Mouse (Mus musculus): Measurements from ENCODE around the gene Ppp1r15a.

The Ppp1r15a gene

GRCm38 (mm10) chr7:45520605-45521004 is 5.5 kb downstream of the Ppp1r15a start:
- in situ Hi-C loops (cut with MboI, MseI): loop anchor here in 1 of 2 experiments (10.0 kb wide), 1 partner anchor 666 kb away; the partner anchor contains the start of gene Pnkp

GRCm38 (mm10) chr7:45519345-45520120 is 6.5 kb downstream of the Ppp1r15a start:
- in situ Hi-C loops (cut with MboI, MseI): loop anchor here (5.0 to 10.0 kb wide), 2 partner anchors 665 to 1328 kb away; partner anchors contain the start of gene Pnkp (in 1 of the 2)

- in situ Hi-C loops (cut with MboI, MseI): loop anchor here in 1 of 2 experiments (5.0 kb wide), 1 partner anchor 1329 kb away; no protein-coding TSS in a partner anchor
These were observed 7.5 kb downstream of the Ppp1r15a start for GRCm38 (mm10) chr7:45518618-45519017.

- in situ Hi-C loops (cut with MboI, MseI): loop anchor here in 1 of 2 experiments (5.0 kb wide), 1 partner anchor 1330 kb away; no protein-coding TSS in a partner anchor
These were observed 9.2 kb downstream of the Ppp1r15a start for GRCm38 (mm10) chr7:45516846-45517245.

GRCm38 (mm10) chr7:45515436-45515835 is 10.6 kb downstream of the Ppp1r15a start:
- in situ Hi-C loops (cut with MboI, MseI): loop anchor here in 1 of 2 experiments (5.0 kb wide), 1 partner anchor 1332 kb away; no protein-coding TSS in a partner anchor

GRCm38 (mm10) chr7:45514411-45514810 is 11.7 kb downstream of the Ppp1r15a start:
- in situ Hi-C loops (cut with MboI, MseI): no loop called here

- in situ Hi-C loops (cut with MboI, MseI): no loop called here
These were observed 15.9 kb downstream of the Ppp1r15a start, which contains the start of gene Nucb1 for GRCm38 (mm10) chr7:45509912-45510787. Gene Nucb1 (minus strand): TSS chr7:45510406.

- in situ Hi-C loops (cut with MboI, MseI): no loop called here
These were observed 16.7 kb downstream of the Ppp1r15a start for GRCm38 (mm10) chr7:45509181-45509882.

GRCm38 (mm10) chr7:45508561-45508960 is 17.5 kb downstream of the Ppp1r15a start:
- in situ Hi-C loops (cut with MboI, MseI): no loop called here

GRCm38 (mm10) chr7:45507583-45507982 is 18.5 kb downstream of the Ppp1r15a start:
- in situ Hi-C loops (cut with MboI, MseI): no loop called here

- in situ Hi-C loops (cut with MboI, MseI): no loop called here
These were observed 27.6 kb downstream of the Ppp1r15a start for GRCm38 (mm10) chr7:45498427-45498826.

- in situ Hi-C loops (cut with MboI, MseI): no loop called here
These were observed 31.5 kb downstream of the Ppp1r15a start for GRCm38 (mm10) chr7:45494548-45494947.

- in situ Hi-C loops (cut with MboI, MseI): no loop called here
These were observed 33.1 kb downstream of the Ppp1r15a start for GRCm38 (mm10) chr7:45492951-45493350.

- in situ Hi-C loops (cut with MboI, MseI): no loop called here
These were observed 33.7 kb downstream of the Ppp1r15a start for GRCm38 (mm10) chr7:45492225-45492844.

GRCm38 (mm10) chr7:45491264-45491663 is 34.8 kb downstream of the Ppp1r15a start:
- in situ Hi-C loops (cut with MboI, MseI): no loop called here

GRCm38 (mm10) chr7:45490822-45491221 is 35.2 kb downstream of the Ppp1r15a start:
- in situ Hi-C loops (cut with MboI, MseI): no loop called here

GRCm38 (mm10) chr7:45489578-45489977 is 36.5 kb downstream of the Ppp1r15a start:
- in situ Hi-C loops (cut with MboI, MseI): no loop called here

GRCm38 (mm10) chr7:45488293-45489204 is 37.5 kb downstream of the Ppp1r15a start, which contains the start of gene Dhdh:
Gene Dhdh (minus strand): TSS chr7:45488805.
- in situ Hi-C loops (cut with MboI, MseI): no loop called here

GRCm38 (mm10) chr7:45487861-45488292 is 38.2 kb downstream of the Ppp1r15a start:
- in situ Hi-C loops (cut with MboI, MseI): no loop called here

All from T-helper 17 cell (primary cell).